Mouse (Mus musculus) embryonic stem cell, embryonic (primary cell): ENCODE results near the gene Fas.

Source experiments
- CTCF ChIA-PET, 4 experiments: fragments of 300-600 bp in 2 of 4; fragments of 350-600 bp in 2 of 4; sonication (Branson Sonifier 250); formaldehyde crosslinking; loops; one replicate each; lab custom pipeline; 2022; ENCODE audit warnings: inconsistent platforms in 2 of 4; lab: Charles Lee
- POLR2A ChIA-PET, 4 experiments: fragments of 300-600 bp in 2 of 4; fragments of 350-600 bp in 2 of 4; sonication (Branson Sonifier 250); formaldehyde crosslinking; loops; one replicate each; lab custom pipeline; 2022; ENCODE audit warnings: antibody characterized with exemption in 4 of 4, inconsistent platforms in 1 of 4; lab: Charles Lee

The Fas gene

GRCm38 (mm10) chr19:34289948-34290789 is at the start of gene Fas:
Gene Fas (plus strand): TSS chr19:34290666.
- ChIA-PET POLR2A (interaction anchor here in 1 of 4 experiments (1.5 kb wide), 1 partner anchor 12 kb away, joined by 3 read pairs; no protein-coding TSS in a partner anchor), CTCF (interaction anchor here in 2 of 4 experiments (0.6 to 1.0 kb wide), 3 partner anchors 127 to 261 kb away, joined by 3 to 5 read pairs (median 3); partner anchors contain the start of gene Ifit2 (in 1 of the 2))

GRCm38 (mm10) chr19:34241247-34241915 is 49.1 kb upstream of the Fas start:
- ChIA-PET CTCF (no interaction called here), POLR2A (no interaction called here)

DNA sequence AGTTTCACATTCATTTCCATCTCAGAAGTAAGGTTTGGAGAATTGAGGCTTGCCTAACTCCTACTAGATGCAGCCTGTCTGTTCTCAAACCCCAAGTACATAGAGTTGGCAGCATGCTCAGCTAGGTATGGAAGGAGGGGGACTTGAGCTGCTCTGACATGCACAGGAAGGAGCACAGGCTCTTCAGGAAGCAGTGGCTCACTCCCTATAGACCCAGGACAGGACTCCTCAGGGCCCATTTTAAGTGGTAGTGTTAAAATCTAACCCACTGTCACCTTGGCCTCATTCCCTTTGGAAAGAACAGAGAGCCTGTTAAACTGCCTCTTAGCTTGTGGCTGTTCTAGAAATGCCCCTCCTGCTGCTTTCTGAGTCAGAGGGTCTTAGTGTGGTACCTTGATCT is 47.5 kb upstream of the Fas start:
- CTCF ChIA-PET = interaction anchor here in 3 of 4 experiments (1.0 to 2.3 kb wide), 6 partner anchors 10 to 394 kb away, joined by 4 to 13 read pairs (median 8); partner anchors contain the start of gene Acta2 (in 1 of the 3)
- POLR2A ChIA-PET = no interaction called here

DNA sequence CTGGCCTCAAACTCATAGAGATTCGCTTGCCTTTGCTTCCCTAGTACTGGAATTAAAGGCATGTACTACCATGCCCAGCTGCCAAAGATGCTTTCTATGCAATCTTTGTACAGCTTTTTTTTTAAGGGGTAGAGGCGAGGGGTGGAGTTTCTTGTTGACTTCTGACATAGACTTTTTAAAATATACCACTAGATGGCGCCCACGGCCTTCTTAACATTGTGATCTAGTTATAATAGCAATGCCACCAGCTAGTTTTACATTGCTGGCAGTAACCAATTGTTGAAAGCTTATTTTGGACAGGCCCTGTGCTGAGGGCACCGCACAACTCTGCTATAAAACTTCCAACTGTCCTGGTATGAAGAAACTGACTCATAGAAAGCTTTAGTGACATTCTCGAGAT is 46.4 kb upstream of the Fas start:
- CTCF ChIA-PET = interaction anchor here (0.5 to 2.3 kb wide), 43 partner anchors 9 to 1839 kb away, joined by 3 to 13 read pairs (median 3); partner anchors contain the start of genes Ifit2 (in 3 of the 4) and Acta2 (in 2 of the 4)
- POLR2A ChIA-PET = interaction anchor here in 1 of 4 experiments (1.4 kb wide), 1 partner anchor 10 kb away, joined by 3 read pairs; no protein-coding TSS in a partner anchor

- CTCF ChIA-PET = no interaction called here
- POLR2A ChIA-PET = no interaction called here
These were observed 41.9 kb upstream of the Fas start for GRCm38 (mm10) chr19:34248558-34248957.

GRCm38 (mm10) chr19:34250621-34251020 is 39.8 kb upstream of the Fas start:
- ChIA-PET CTCF (no interaction called here), POLR2A (interaction anchor here in 1 of 4 experiments (0.9 kb wide), 1 partner anchor 18 kb away, joined by 3 read pairs; no protein-coding TSS in a partner anchor)

DNA sequence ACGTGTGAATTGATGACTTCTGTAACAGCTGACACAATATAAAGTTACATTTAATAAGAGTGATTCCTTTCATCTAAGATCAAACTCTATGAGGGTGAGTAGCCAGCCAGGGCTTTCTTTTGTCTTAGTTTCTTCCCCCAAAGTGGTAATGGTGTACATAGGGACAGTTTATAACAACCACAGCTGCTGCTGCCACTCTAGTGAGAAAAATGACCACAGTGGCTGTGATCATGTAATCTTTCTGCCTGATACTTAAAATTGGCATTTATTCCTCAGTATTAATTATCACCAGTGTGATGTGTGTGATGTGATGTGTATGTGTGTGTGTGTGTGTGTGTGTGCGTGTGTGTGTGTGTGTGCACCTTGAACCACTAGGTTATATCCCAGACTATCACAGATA is 38.6 kb upstream of the Fas start:
- POLR2A ChIA-PET = no interaction called here
- CTCF ChIA-PET = interaction anchor here in 1 of 4 experiments (0.7 to 2.8 kb wide), 2 partner anchors 8 to 298 kb away, joined by 4 to 9 read pairs; no protein-coding TSS in a partner anchor

DNA sequence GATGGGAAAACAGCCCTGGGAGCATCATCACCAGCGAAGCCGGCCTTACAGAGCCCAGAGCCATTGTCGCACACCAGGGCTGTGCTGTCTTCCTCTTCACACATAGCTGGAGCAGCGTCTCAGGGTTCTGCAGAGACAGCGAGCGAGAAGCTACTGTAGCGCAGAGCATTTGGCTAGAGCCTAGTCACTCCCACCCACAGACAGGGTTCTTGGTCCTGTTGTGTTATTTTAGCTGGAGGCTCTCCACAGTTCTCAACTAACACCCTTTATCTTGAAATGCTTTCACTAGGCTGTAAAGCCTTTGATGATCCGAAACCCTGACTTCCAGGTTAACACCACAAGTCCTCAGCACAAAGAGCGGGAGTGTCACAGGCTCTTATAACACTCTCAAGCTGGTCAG is 38.0 kb upstream of the Fas start:
- ChIA-PET POLR2A (interaction anchor here in 1 of 4 experiments (0.6 kb wide), 1 partner anchor 21 kb away, joined by 3 read pairs; no protein-coding TSS in a partner anchor), CTCF (interaction anchor here in 1 of 4 experiments (2.8 kb wide), 1 partner anchor 8 kb away, joined by 9 read pairs; no protein-coding TSS in a partner anchor)

DNA sequence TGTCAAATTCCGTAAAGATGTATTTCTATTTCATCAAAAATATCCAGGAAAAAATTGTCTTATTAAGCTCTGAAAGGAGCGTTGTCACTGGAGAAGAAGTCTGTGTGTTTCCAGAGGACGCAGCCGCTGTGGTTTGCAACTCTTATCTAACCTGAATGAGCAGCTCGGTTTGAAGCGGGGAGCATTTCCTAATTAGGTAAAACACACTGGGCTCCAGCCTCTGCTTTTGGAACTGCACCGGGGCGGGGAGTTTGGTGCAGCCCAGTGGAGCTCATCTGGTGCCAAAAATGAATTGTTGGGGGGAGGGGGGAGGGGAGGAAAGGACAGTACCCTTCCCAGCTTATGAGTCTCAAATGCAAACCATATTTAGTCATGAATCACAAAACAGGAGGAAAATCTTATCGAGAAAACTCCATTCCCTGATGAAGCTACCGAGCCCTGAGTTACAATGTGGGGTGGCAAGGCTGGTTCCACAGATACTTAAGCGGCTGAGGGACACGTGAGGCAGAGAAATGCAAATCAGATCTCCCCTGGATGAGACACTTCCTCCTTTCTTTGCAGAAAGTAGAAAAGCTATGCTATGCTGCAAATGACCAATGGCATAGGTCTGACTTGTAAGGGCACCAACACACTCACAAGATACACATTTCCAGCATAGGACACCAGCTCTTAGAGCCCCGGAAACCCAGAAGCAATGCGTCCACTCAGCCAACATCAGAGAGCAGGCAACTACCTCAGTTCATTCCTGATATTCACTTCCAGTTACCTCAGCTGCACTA is 36.2 kb upstream of the Fas start:
- POLR2A ChIA-PET = interaction anchor here in 1 of 4 experiments (0.6 to 1.6 kb wide), 2 partner anchors 15 to 1216 kb away, joined by 4 read pairs; no protein-coding TSS in a partner anchor

GRCm38 (mm10) chr19:34254880-34255681 is 35.4 kb upstream of the Fas start, which contains the start of gene Acta2:
Gene Acta2 (minus strand): TSS chr19:34255590.
- ChIA-PET CTCF (interaction anchor here (0.6 to 2.8 kb wide), 8 partner anchors 11 to 541 kb away, joined by 3 to 13 read pairs (median 4); partner anchors contain the start of gene Ifit2 (in 1 of the 4)), POLR2A (interaction anchor here in 1 of 4 experiments (0.6 to 1.6 kb wide), 2 partner anchors 14 to 30 kb away, joined by 3 to 4 read pairs; no protein-coding TSS in a partner anchor)

More for the DNA sequence above, 36.2 kb upstream of the Fas start:
- CTCF ChIA-PET = interaction anchor here (0.6 to 2.8 kb wide), 7 partner anchors 10 to 296 kb away, joined by 3 to 13 read pairs (median 4); partner anchors contain the start of gene Ifit2 (in 1 of the 4)

- POLR2A ChIA-PET = interaction anchor here in 1 of 4 experiments (0.6 kb wide), 1 partner anchor 31 kb away, joined by 3 read pairs; no protein-coding TSS in a partner anchor
- CTCF ChIA-PET = interaction anchor here in 1 of 4 experiments (0.6 kb wide), 1 partner anchor 25 kb away, joined by 4 read pairs; no protein-coding TSS in a partner anchor
These were observed 34.3 kb upstream of the Fas start for GRCm38 (mm10) chr19:34256149-34256548.

GRCm38 (mm10) chr19:34256936-34257335 is 33.5 kb upstream of the Fas start:
- ChIA-PET CTCF (no interaction called here), POLR2A (no interaction called here)

DNA sequence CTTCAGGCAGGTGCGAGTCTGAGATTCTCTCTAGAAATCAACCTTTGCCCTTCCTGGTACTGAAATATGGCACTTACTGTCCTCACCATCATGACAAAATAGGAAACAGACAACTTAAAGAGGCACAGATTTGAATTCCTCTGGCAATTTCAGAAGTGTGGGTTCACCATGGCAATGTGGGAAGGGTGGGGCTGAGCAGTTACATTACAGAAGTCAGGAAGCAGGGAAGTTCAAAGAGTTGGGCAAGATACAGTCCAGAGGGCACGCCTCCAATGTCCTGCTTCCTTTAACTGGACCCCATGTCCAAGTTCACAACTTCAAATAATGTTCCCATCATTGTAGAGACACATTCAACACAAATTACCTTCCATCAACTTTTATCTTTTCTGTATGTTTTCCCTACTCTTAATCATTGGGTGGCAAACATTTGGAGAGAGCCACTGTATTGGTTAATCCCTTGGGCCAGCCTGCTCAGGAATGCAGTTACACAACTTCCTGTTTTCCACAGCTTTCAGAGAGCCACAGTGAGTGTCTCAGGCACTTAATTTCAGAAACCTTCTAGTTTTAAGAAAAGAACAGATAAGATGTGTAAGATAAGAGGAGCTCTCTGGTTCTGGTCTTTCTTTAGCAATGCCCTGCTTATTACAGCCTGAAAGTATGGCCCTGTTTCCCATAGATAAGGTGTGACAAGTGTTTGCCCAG is 28.0 kb upstream of the Fas start:
- ChIA-PET CTCF (no interaction called here), POLR2A (no interaction called here)

- ChIA-PET CTCF (no interaction called here), POLR2A (no interaction called here)
These were observed 24.8 kb upstream of the Fas start for GRCm38 (mm10) chr19:34265604-34266193.

DNA sequence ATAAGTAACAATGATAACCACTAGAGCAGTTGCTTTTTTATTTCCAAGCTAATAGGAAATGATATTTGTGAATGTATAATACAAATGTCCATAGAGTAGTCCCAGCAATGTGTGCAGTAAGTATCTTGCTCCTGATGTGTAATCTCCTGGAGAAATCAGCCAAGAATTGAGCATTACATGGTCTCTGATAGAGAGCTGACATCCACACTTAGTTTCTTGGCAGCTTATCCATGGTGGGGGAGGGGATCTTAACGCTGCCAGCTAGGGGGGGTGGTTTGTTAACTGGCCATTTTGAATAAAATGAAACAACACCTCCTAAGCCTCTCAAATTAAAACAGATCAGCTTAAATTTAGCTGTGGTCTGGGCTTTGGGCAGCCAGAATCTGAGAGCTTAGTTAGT is 21.5 kb upstream of the Fas start:
- ChIA-PET CTCF (no interaction called here), POLR2A (interaction anchor here in 1 of 4 experiments (1.3 kb wide), 1 partner anchor 14 kb away, joined by 4 read pairs; the partner anchor contains the start of gene Acta2)
